Mouse (Mus musculus) limb, embryonic 14.5 days (tissue): Measurements from ENCODE around the gene Scn5a. TPM values are rescaled to one million over a fixed set of nuclear protein-coding genes. Genes with fewer than 3 reads are reported as not detected.

Experiments
- ATAC-seq: fragments of 200-750 bp; cut with Nextera tagmentation; 2 replicates; pipeline ENCODE4 v1.8.0; 2017; ENCODE audit warnings: low read depth, moderate number of reproducible peaks, moderate TSS enrichment; ENCODE audit not compliant: low FRiP score
- DNase-seq: peaks from one replicate; pipeline ENCODE4 v3.0.0-alpha.2; 2015; ENCODE audit warnings: low spot score
- H3K27ac ChIP-seq: fragments of 300-500 bp; sonication (generic); replicated peaks from 2 replicates; pipeline ENCODE4 v1.5.1; 2014; ENCODE audit warnings: low read depth, mild to moderate bottlenecking, low read length, moderate library complexity, mixed read lengths
- H3K27me3 ChIP-seq: fragments of 300-500 bp; sonication (generic); 2 replicates; pipeline ENCODE4 v1.6.1; 2014; ENCODE audit warnings: low read length, mixed read lengths; ENCODE audit not compliant: control insufficient read depth, insufficient read depth
- H3K36me3 ChIP-seq: fragments of 300-500 bp; sonication (generic); 2 replicates; pipeline ENCODE4 v1.6.1; 2014; ENCODE audit warnings: mild to moderate bottlenecking, low read length, moderate library complexity, mixed read lengths; ENCODE audit not compliant: control insufficient read depth, insufficient read depth
- H3K4me1 ChIP-seq: fragments of 300-500 bp; sonication (generic); 2 replicates; pipeline ENCODE4 v1.6.1; 2014; ENCODE audit warnings: antibody characterized with exemption, low read length, mixed read lengths; ENCODE audit not compliant: control insufficient read depth, insufficient read depth
- H3K4me2 ChIP-seq: fragments of 300-500 bp; sonication (generic); replicated peaks from 2 replicates; pipeline ENCODE4 v1.6.1; 2014; ENCODE audit warnings: low read depth, mild to moderate bottlenecking, low read length, moderate library complexity; ENCODE audit not compliant: severe bottlenecking
- H3K4me3 ChIP-seq: fragments of 300-500 bp; sonication (generic); replicated peaks from 2 replicates; pipeline ENCODE4 v1.5.1; 2014; ENCODE audit warnings: low read length
- H3K9ac ChIP-seq: fragments of 300-500 bp; sonication (generic); 2 replicates; pipeline ENCODE4 v1.6.1; 2014; ENCODE audit warnings: mild to moderate bottlenecking, low read depth, low read length, moderate library complexity; ENCODE audit not compliant: severe bottlenecking
- H3K9me3 ChIP-seq: fragments of 300-500 bp; sonication (generic); 2 replicates; pipeline ENCODE4 v1.6.1; 2016; ENCODE audit warnings: low read length; ENCODE audit not compliant: control insufficient read depth
- POLR2A ChIP-seq: fragments of 200-500 bp; IDR thresholded peaks from 2 replicates; pipeline ENCODE4 v1.8.0; 2012; ENCODE audit warnings: inconsistent platforms, mild to moderate bottlenecking, moderate library complexity, borderline replicate concordance; ENCODE audit not compliant: insufficient read depth, insufficient read length; ENCODE audit errors: extremely low read depth
- WGBS: fragments of 180-500 bp; shearing (Covaris S2); extraction: QIAGEN DNeasy Blood & Tissue Kit; methylation state at CpG from one replicate; pipeline ENCODE4 v1.1.7; 2014; 5-methylcytosine and 5-hydroxymethylcytosine counted together
- polyA plus RNA-seq, 2 experiments: library from polyadenylated mRNA; depleted of rRNA in 1 of 2; stranded (reverse) in 1 of 2; unstranded in 1 of 2; fragments of >200 nt; fragmentation: Nextera tagmentation in 1 of 2; extraction: Ambion mirVana in 1 of 2; gene quantifications; 2 replicates each; pipeline versions ENCODE4 v1.2.1 to v1.2.3; 2012 to 2014

Gene Scn5a
- polyA plus RNA-seq, 2 experiments: 0.10 to 0.35 TPM

GRCm38 (mm10) chr9:119484420-119484819 is 94.4 kb downstream of the Scn5a start:
- Histone ChIP-seq H3K9me3 (no peaks in the 10 kb centered on the region), H3K27ac (no peak overlapping the region), H3K4me3 (no peak overlapping the region), H3K9ac (no peak overlapping the region), H3K4me1 (no peaks in the 10 kb centered on the region), H3K4me2 (no peak overlapping the region), H3K36me3 (no peaks in the 10 kb centered on the region), H3K27me3 (no peaks in the 10 kb centered on the region)
- no peak for TF ChIP-seq POLR2A
- ATAC-seq (no peak), DNase-seq (no peak)
- WGBS: 43% methylated on average over 9 of the region's 9 CpGs

- Histone ChIP-seq H3K4me2 (no peak overlapping the region), H3K9me3 (no peaks in the 10 kb centered on the region), H3K27me3 (no peaks in the 10 kb centered on the region), H3K27ac (no peak overlapping the region), H3K4me1 (no peaks in the 10 kb centered on the region), H3K9ac (no peak overlapping the region), H3K36me3 (no peaks in the 10 kb centered on the region), H3K4me3 (no peak overlapping the region)
- TF ChIP-seq POLR2A: no peak
- ATAC-seq: no peak
- 42% methylated on average over 23 of the region's 23 CpGs for WGBS
- no peak for DNase-seq
These were observed 95.1 kb downstream of the Scn5a start for GRCm38 (mm10) chr9:119483554-119484353.

GRCm38 (mm10) chr9:119481612-119482011 is 97.2 kb downstream of the Scn5a start:
- Histone ChIP-seq H3K4me3 (no peak overlapping the region), H3K27me3 (no peaks in the 10 kb centered on the region), H3K4me1 (0 out of 2 replicates have a peak, but pooled peaks cover 4% of the 10 kb centered on the region), H3K4me2 (no peak overlapping the region), H3K27ac (no peak overlapping the region), H3K9ac (no peak overlapping the region), H3K36me3 (no peaks in the 10 kb centered on the region), H3K9me3 (no peaks in the 10 kb centered on the region)
- WGBS: 86% methylated on average over 4 of the region's 4 CpGs
- ATAC-seq (no peak), DNase-seq (no peak)
- TF ChIP-seq POLR2A: no peak

GRCm38 (mm10) chr9:119479297-119479696 is 99.5 kb downstream of the Scn5a start:
- no peaks in the 10 kb centered on the region for H3K36me3 ChIP-seq
- 31% methylated on average over 8 of the region's 8 CpGs for WGBS
- 0 out of 2 replicates have a peak, but pooled peaks cover 4% of the 10 kb centered on the region for H3K4me1 ChIP-seq
- H3K9me3 ChIP-seq: no peaks in the 10 kb centered on the region
- H3K27me3 ChIP-seq: no peaks in the 10 kb centered on the region
- no peak overlapping the region for H3K27ac ChIP-seq
- H3K4me3 ChIP-seq: no peak overlapping the region
- no peak overlapping the region for H3K9ac ChIP-seq
- H3K4me2 ChIP-seq: no peak overlapping the region
- ATAC-seq (no peak), DNase-seq (no peak)
- no peak for TF ChIP-seq POLR2A

- Histone ChIP-seq H3K4me1 (0 out of 2 replicates have a peak, but pooled peaks cover 4% of the 10 kb centered on the region), H3K27ac (no peak overlapping the region), H3K27me3 (no peaks in the 10 kb centered on the region), H3K9ac (no peak overlapping the region), H3K4me2 (no peak overlapping the region), H3K9me3 (no peaks in the 10 kb centered on the region), H3K4me3 (no peak overlapping the region), H3K36me3 (no peaks in the 10 kb centered on the region)
- 61% methylated on average over 11 of the region's 11 CpGs for WGBS
- no peak for DNase-seq
- no peak for ATAC-seq
- TF ChIP-seq POLR2A: no peak
These were observed 100.5 kb downstream of the Scn5a start for GRCm38 (mm10) chr9:119478345-119478744.
